Mouse (Mus musculus) neural tube, embryonic 13.5 days (tissue): ENCODE measurements at regions not wholly inside any gene's neighbourhood (a gene's known extent, or its start where the extent isn't known, plus 50 kb on each side); places are given as distances from the start of the nearest gene placed in this dataset.

Experiments
- ATAC-seq: fragments of 200-750 bp; cut with Nextera tagmentation; 2 replicates; pipeline ENCODE4 v1.8.0; 2017; ENCODE audit warnings: low read depth, mild to moderate bottlenecking, moderate TSS enrichment, moderate library complexity
- H3K27ac ChIP-seq: fragments of 300-500 bp; sonication (generic); replicated peaks from 2 replicates; pipeline ENCODE4 v1.5.1; 2015; ENCODE audit warnings: moderate library complexity, mild to moderate bottlenecking, inconsistent platforms
- H3K27me3 ChIP-seq: fragments of 300-500 bp; sonication (generic); 2 replicates; pipeline ENCODE4 v1.6.1; 2015; ENCODE audit warnings: mild to moderate bottlenecking, inconsistent platforms
- H3K36me3 ChIP-seq: fragments of 300-500 bp; sonication (generic); 2 replicates; pipeline ENCODE4 v1.6.1; 2015; ENCODE audit warnings: mild to moderate bottlenecking, inconsistent platforms
- H3K4me1 ChIP-seq: fragments of 300-500 bp; sonication (generic); replicated peaks from 2 replicates; pipeline ENCODE4 v1.6.1; 2015; ENCODE audit warnings: inconsistent platforms
- H3K4me2 ChIP-seq: fragments of 300-500 bp; sonication (generic); 2 replicates; pipeline ENCODE4 v1.6.1; 2015; ENCODE audit warnings: inconsistent platforms, mild to moderate bottlenecking, moderate library complexity
- H3K4me3 ChIP-seq: fragments of 300-500 bp; sonication (generic); 2 replicates; pipeline ENCODE4 v1.5.1; 2015; ENCODE audit warnings: mild to moderate bottlenecking, inconsistent platforms
- H3K9ac ChIP-seq: fragments of 300-500 bp; sonication (generic); 2 replicates; pipeline ENCODE4 v1.6.1; 2015; ENCODE audit warnings: moderate library complexity, mild to moderate bottlenecking, inconsistent platforms
- H3K9me3 ChIP-seq: fragments of 300-500 bp; sonication (generic); 2 replicates; pipeline ENCODE4 v1.6.1; 2016; ENCODE audit warnings: inconsistent platforms
- WGBS: fragments of 180-500 bp; shearing (Covaris S2); methylation state at CpG from one replicate; pipeline ENCODE4 v1.1.7; 2015; 5-methylcytosine and 5-hydroxymethylcytosine counted together

- Histone ChIP-seq H3K9ac (no peak overlapping the region), H3K4me3 (no peak overlapping the region), H3K27ac (no peak overlapping the region), H3K4me2 (no peak overlapping the region), H3K4me1 (peaks cover 20% of the 10 kb centered on the region), H3K27me3 (no peaks in the 10 kb centered on the region), H3K36me3 (no peaks in the 10 kb centered on the region), H3K9me3 (no peaks in the 10 kb centered on the region)
- no peak for ATAC-seq
- 74% methylated on average over 3 of the region's 3 CpGs for WGBS
These were observed 224.2 kb upstream of the Jun start for GRCm38 (mm10) chr4:95276231-95276630.

GRCm38 (mm10) chr4:95277989-95278713, 226.1 kb upstream of the Jun start:
- ATAC-seq = peak; percentile 63
- no peak overlapping the region for H3K9ac ChIP-seq
- H3K4me2 ChIP-seq = peak overlapping the region; percentile 36
- no peak overlapping the region for H3K4me3 ChIP-seq
- peaks cover 20% of the 10 kb centered on the region for H3K4me1 ChIP-seq
- peak overlapping the region; percentile 70 for H3K27ac ChIP-seq
- no peaks in the 10 kb centered on the region for H3K36me3 ChIP-seq
- 21% methylated on average over 11 of the region's 11 CpGs for WGBS
- H3K9me3 ChIP-seq = no peaks in the 10 kb centered on the region
- H3K27me3 ChIP-seq = no peaks in the 10 kb centered on the region

- peak; percentile 85 for ATAC-seq
- Histone ChIP-seq H3K4me2 (peak overlapping the region; percentile 36), H3K4me3 (no peak overlapping the region), H3K4me1 (peaks cover 20% of the 10 kb centered on the region), H3K9me3 (no peaks in the 10 kb centered on the region), H3K36me3 (no peaks in the 10 kb centered on the region), H3K27me3 (no peaks in the 10 kb centered on the region), H3K27ac (peak overlapping the region; percentile 70), H3K9ac (no peak overlapping the region)
- 6% methylated on average over 13 of the region's 13 CpGs for WGBS
These were observed 226.7 kb upstream of the Jun start for GRCm38 (mm10) chr4:95278714-95279095.

- Histone ChIP-seq H3K9ac (no peak overlapping the region), H3K4me2 (peak overlapping the region; percentile 36; the same call in 1 of the 2 replicates)
- ATAC-seq = no peak
These were observed 227.2 kb upstream of the Jun start for GRCm38 (mm10) chr4:95279200-95279599.

GRCm38 (mm10) chr4:95282083-95282482, 230.1 kb upstream of the Jun start:
- H3K36me3 ChIP-seq = no peaks in the 10 kb centered on the region
- WGBS = 61% methylated on average over 3 of the region's 3 CpGs

More at GRCm38 (mm10) chr4:95279200-95279599, 227.2 kb upstream of the Jun start:
- H3K9me3 ChIP-seq = no peaks in the 10 kb centered on the region
- peaks cover 20% of the 10 kb centered on the region for H3K4me1 ChIP-seq
- no peaks in the 10 kb centered on the region for H3K27me3 ChIP-seq
- H3K4me3 ChIP-seq = no peak overlapping the region
- H3K27ac ChIP-seq = no peak overlapping the region
- H3K36me3 ChIP-seq = no peaks in the 10 kb centered on the region
- WGBS = 66% methylated on average over 2 of the region's 2 CpGs

GRCm38 (mm10) chr4:95283789-95284188, 231.8 kb upstream of the Jun start:
- Histone ChIP-seq H3K4me2 (no peak overlapping the region), H3K4me1 (peaks cover 8% of the 10 kb centered on the region), H3K4me3 (no peak overlapping the region), H3K9ac (no peak overlapping the region), H3K27me3 (no peaks in the 10 kb centered on the region), H3K36me3 (no peaks in the 10 kb centered on the region), H3K9me3 (no peaks in the 10 kb centered on the region), H3K27ac (no peak overlapping the region)
- ATAC-seq = no peak
- 74% methylated on average over 2 of the region's 2 CpGs for WGBS

More at GRCm38 (mm10) chr4:95282083-95282482, 230.1 kb upstream of the Jun start:
- no peaks in the 10 kb centered on the region for H3K27me3 ChIP-seq
- ATAC-seq = no peak
- H3K4me1 ChIP-seq = peaks cover 20% of the 10 kb centered on the region
- no peak overlapping the region for H3K4me2 ChIP-seq
- no peak overlapping the region for H3K9ac ChIP-seq
- H3K9me3 ChIP-seq = no peaks in the 10 kb centered on the region
- no peak overlapping the region for H3K4me3 ChIP-seq
- H3K27ac ChIP-seq = no peak overlapping the region

GRCm38 (mm10) chr4:95284192-95284591, 232.2 kb upstream of the Jun start:
- H3K4me2 ChIP-seq = no peak overlapping the region
- H3K9me3 ChIP-seq = no peaks in the 10 kb centered on the region
- H3K4me3 ChIP-seq = no peak overlapping the region
- H3K27ac ChIP-seq = no peak overlapping the region
- H3K9ac ChIP-seq = no peak overlapping the region
- no peak for ATAC-seq
- H3K27me3 ChIP-seq = no peaks in the 10 kb centered on the region
- no peaks in the 10 kb centered on the region for H3K36me3 ChIP-seq
- 95% methylated on average over 2 of the region's 2 CpGs for WGBS
- peaks cover 4% of the 10 kb centered on the region; the same call in 1 of the 2 replicates for H3K4me1 ChIP-seq

GRCm38 (mm10) chr4:95284696-95285095, 232.7 kb upstream of the Jun start:
- H3K4me1 ChIP-seq = no peaks in the 10 kb centered on the region
- 92% methylated on average over 1 of the region's 1 CpGs for WGBS
- no peaks in the 10 kb centered on the region for H3K9me3 ChIP-seq
- H3K4me3 ChIP-seq = no peak overlapping the region
- no peak overlapping the region for H3K9ac ChIP-seq
- ATAC-seq = no peak
- H3K4me2 ChIP-seq = no peak overlapping the region
- no peaks in the 10 kb centered on the region for H3K27me3 ChIP-seq
- H3K36me3 ChIP-seq = no peaks in the 10 kb centered on the region
- H3K27ac ChIP-seq = no peak overlapping the region

GRCm38 (mm10) chr4:95290321-95290720, 238.3 kb upstream of the Jun start:
- no peak overlapping the region for H3K4me2 ChIP-seq
- no peak overlapping the region for H3K9ac ChIP-seq
- no peaks in the 10 kb centered on the region for H3K27me3 ChIP-seq
- no peaks in the 10 kb centered on the region for H3K4me1 ChIP-seq
- H3K4me3 ChIP-seq = no peak overlapping the region
- WGBS = 44% methylated on average over 4 of the region's 4 CpGs
- no peaks in the 10 kb centered on the region for H3K36me3 ChIP-seq
- H3K27ac ChIP-seq = no peak overlapping the region
- no peaks in the 10 kb centered on the region for H3K9me3 ChIP-seq
- peak; percentile 43; the same call in 1 of the 2 replicates for ATAC-seq

GRCm38 (mm10) chr4:95294110-95294509, 242.1 kb upstream of the Jun start:
- Histone ChIP-seq H3K27ac (no peak overlapping the region), H3K4me3 (no peak overlapping the region), H3K36me3 (no peaks in the 10 kb centered on the region), H3K4me2 (no peak overlapping the region), H3K27me3 (no peaks in the 10 kb centered on the region), H3K4me1 (no peaks in the 10 kb centered on the region), H3K9ac (no peak overlapping the region), H3K9me3 (no peaks in the 10 kb centered on the region)
- 56% methylated on average over 4 of the region's 4 CpGs for WGBS
- ATAC-seq = no peak

GRCm38 (mm10) chr4:95301907-95302306, 249.9 kb upstream of the Jun start:
- H3K9ac ChIP-seq = no peak overlapping the region
- H3K4me2 ChIP-seq = no peak overlapping the region
- WGBS = 94% methylated on average over 2 of the region's 2 CpGs
- ATAC-seq = no peak
- no peaks in the 10 kb centered on the region for H3K36me3 ChIP-seq
- no peaks in the 10 kb centered on the region for H3K4me1 ChIP-seq
- H3K4me3 ChIP-seq = no peak overlapping the region
- no peaks in the 10 kb centered on the region for H3K9me3 ChIP-seq
- no peak overlapping the region for H3K27ac ChIP-seq
- H3K27me3 ChIP-seq = no peaks in the 10 kb centered on the region

GRCm38 (mm10) chr4:95303337-95303736, 251.3 kb upstream of the Jun start:
- Histone ChIP-seq H3K9ac (no peak overlapping the region), H3K4me1 (no peaks in the 10 kb centered on the region)
- WGBS = 52% methylated on average over 2 of the region's 2 CpGs

GRCm38 (mm10) chr4:95304006-95304405, 252.0 kb upstream of the Jun start:
- Histone ChIP-seq H3K4me3 (no peak overlapping the region), H3K9ac (no peak overlapping the region), H3K4me2 (no peak overlapping the region), H3K27ac (no peak overlapping the region), H3K4me1 (no peaks in the 10 kb centered on the region), H3K9me3 (no peaks in the 10 kb centered on the region), H3K36me3 (no peaks in the 10 kb centered on the region), H3K27me3 (no peaks in the 10 kb centered on the region)
- 86% methylated on average over 1 of the region's 1 CpGs for WGBS
- ATAC-seq = no peak

More at GRCm38 (mm10) chr4:95303337-95303736, 251.3 kb upstream of the Jun start:
- H3K9me3 ChIP-seq = no peaks in the 10 kb centered on the region
- no peak overlapping the region for H3K4me2 ChIP-seq
- no peaks in the 10 kb centered on the region for H3K36me3 ChIP-seq
- H3K4me3 ChIP-seq = no peak overlapping the region
- H3K27ac ChIP-seq = no peak overlapping the region
- no peak for ATAC-seq
- no peaks in the 10 kb centered on the region for H3K27me3 ChIP-seq
